Mouse (Mus musculus) WW6 (cell line): ENCODE data around the gene Atxn7l3b.

Source experiments
- DNase-seq: peaks from one replicate; pipeline ENCODE4 v3.0.0-alpha.2; 2013; ENCODE audit warnings: low read depth, low spot score

Atxn7l3b gene

DNA sequence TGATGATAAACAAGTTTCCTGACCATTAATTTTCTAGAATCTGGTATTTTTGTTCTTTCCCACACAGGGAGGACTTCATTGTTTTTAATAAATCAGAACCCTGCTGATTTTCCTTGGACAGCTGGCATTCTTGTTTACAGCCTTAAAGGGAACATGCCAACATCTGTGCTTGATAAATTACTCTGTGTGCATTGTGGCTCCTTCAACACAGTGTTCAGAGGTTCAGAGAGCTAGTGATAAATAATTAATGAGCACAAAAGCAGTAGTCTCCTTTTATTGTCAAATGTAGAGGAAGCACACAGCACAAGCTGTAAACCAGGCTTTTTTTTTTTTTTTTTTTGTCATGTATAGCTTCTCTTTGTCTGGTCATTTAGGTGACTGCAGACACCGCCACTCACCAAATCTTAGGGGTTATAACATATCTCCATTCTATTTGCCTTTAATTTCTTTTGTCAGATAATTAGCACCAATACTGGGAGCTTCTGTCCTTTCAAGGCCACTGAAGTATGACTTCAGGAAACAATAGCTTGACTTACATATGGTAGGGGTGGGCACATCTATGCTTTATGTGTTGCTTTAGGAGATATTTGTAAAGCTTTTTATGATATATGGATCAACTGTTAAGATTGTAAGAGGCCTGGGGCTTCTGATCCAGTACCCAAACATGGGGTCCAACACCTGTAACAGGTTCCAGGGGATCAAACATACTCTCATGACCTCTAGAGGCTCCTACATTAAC lies 52.0 kb downstream of the Atxn7l3b start:
- DNase-seq: no peak
